Mouse (Mus musculus): Measurements from ENCODE around the gene Haao.

The Haao gene
- long read RNA-seq, experiment 1: 0 reads
- long read RNA-seq, experiment 2: 0 reads

GRCm38 (mm10) chr17:83847815-83848214 is at the start of gene Haao:
Gene Haao (minus strand): TSS chr17:83847963.
- intact Hi-C loops (cut with DNase I): no loop called here

DNA sequence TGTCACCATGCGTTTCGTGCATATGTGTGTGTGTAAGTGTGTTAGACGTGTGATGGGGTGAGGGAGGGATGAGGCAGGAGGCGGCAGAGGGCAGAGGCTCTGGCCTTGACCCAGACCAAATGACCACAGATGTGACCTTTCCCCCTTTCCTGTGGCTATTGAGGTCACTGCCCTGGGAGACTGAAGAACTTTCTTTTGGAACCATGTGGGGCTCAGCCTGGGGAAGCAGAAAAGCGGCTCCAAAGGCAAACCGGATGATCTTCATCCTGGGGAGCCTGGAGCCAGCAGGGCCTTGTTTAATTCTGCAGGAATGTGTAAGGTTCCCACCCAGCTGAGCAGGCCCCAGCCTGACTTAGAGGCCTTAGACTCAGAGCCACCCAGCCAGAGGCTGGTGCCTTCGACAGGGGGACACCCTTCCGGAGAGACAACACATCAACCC is 49.6 kb upstream of the Haao start:
- intact Hi-C loops (cut with DNase I): loop anchor here (10.0 kb wide), 1 partner anchor 117 kb away; no protein-coding TSS in a partner anchor

DNA sequence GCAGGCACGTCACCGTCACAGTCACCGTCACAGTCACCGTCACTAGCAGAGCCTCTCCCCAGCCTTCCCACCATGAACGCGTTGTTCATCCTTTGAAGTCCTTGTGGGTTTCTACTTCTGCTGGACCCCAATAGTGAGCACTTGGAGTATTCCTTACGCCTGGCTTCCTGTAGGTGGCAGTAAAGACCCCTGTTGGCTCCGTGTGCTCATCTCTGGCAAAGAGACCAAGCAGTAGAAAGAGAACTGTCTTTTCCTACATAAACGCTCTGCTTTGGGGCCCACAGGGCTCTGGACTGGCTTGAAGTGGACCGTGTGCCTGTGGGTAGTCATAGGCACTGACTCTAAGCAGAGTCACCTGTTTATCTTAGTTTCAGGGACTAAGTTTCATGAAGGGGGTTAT is 49.0 kb upstream of the Haao start:
- intact Hi-C loops (cut with DNase I): loop anchor here (10.0 kb wide), 1 partner anchor 118 kb away; no protein-coding TSS in a partner anchor

DNA sequence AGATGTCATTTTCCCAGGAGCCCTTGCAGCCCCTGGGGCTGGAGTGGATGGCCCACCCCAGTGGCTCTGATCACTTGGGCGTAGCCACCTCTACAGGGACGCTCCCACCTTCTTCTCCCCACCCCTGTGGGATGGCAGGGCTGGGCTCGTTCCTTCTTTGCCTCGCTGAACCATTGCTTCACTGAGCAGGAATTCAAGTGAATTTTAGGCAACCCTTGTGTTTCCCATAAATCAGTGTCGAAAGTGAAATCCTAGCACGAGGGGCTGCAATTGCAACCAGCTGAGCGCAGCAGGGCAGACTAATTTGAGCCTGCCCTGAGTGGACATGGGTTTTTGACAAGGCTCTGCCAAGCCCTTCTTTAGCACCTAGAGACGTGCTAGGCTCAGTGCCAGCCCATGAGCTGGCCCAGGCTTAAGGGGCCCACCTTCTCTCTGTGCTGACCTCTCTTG is 47.6 kb upstream of the Haao start:
- intact Hi-C loops (cut with DNase I): loop anchor here (10.0 kb wide), 1 partner anchor 119 kb away; no protein-coding TSS in a partner anchor

GRCm38 (mm10) chr17:83893134-83893533 is 45.4 kb upstream of the Haao start:
- intact Hi-C loops (cut with DNase I): loop anchor here (10.0 kb wide), 1 partner anchor 122 kb away; no protein-coding TSS in a partner anchor

- intact Hi-C loops (cut with DNase I): loop anchor here (10.0 kb wide), 1 partner anchor 123 kb away; no protein-coding TSS in a partner anchor
These were observed 44.1 kb upstream of the Haao start for GRCm38 (mm10) chr17:83891864-83892263.

DNA sequence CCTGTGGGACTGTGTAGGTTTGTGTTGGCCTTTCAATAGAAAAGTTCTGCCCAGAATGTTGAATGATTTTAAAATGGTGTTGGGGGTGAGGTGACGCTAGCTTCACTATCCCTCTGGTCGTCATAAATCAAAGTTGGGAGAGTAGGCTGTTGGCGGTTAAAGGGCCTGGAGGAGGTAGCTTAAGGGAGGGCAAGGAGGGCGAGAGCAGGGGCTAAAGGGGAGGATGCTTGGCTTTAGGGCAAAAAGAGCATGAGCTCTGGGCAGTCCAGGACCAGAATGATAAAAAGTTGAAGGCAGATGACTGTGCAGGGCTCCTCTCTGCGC is 42.6 kb upstream of the Haao start:
- intact Hi-C loops (cut with DNase I): loop anchor here (10.0 kb wide), 1 partner anchor 124 kb away; no protein-coding TSS in a partner anchor

- intact Hi-C loops (cut with DNase I): loop anchor here (10.0 kb wide), 1 partner anchor 125 kb away; no protein-coding TSS in a partner anchor
These were observed 42.1 kb upstream of the Haao start for GRCm38 (mm10) chr17:83889691-83890372.

DNA sequence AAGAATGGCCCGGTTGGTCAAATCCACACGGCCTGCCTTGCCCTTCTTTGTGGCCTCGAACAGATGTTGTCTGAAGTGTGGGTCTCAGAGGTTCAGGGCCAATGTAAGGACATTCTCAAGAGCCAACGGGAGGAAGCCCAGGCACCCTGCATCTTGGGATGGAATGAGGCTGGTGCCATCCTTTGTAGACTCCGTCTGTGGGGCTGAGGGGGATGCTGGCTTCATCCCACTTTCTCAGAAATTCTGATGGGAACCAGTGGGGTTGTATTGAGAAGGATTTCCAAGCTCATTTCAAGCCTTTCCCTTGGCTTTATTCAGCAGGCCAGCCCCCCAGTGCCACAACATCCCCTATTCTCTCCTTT is 41.5 kb upstream of the Haao start:
- intact Hi-C loops (cut with DNase I): no loop called here

DNA sequence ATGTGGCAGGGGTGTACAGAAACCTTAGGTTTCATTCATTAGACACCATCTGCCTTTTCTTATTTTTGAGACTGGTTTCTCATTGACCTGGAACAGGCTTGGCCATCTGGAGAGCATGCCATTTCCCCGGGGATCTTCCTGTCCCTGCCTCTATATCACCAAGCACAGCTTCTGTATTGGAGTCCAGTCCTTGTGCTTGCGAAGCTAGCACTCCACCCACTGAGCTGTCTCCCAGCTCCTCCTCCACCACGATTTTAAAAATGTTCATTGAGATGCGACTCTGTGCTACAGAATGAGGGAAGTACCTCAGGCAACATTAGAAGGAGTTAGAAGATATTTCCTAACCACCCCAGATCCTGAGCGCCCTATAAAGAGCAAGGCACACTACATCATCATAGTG is 39.5 kb upstream of the Haao start:
- intact Hi-C loops (cut with DNase I): no loop called here

GRCm38 (mm10) chr17:83886395-83886794 is 38.6 kb upstream of the Haao start:
- intact Hi-C loops (cut with DNase I): no loop called here

GRCm38 (mm10) chr17:83885750-83886149 is 38.0 kb upstream of the Haao start:
- intact Hi-C loops (cut with DNase I): no loop called here

- intact Hi-C loops (cut with DNase I): no loop called here
These were observed 37.3 kb upstream of the Haao start for GRCm38 (mm10) chr17:83885021-83885582.

DNA sequence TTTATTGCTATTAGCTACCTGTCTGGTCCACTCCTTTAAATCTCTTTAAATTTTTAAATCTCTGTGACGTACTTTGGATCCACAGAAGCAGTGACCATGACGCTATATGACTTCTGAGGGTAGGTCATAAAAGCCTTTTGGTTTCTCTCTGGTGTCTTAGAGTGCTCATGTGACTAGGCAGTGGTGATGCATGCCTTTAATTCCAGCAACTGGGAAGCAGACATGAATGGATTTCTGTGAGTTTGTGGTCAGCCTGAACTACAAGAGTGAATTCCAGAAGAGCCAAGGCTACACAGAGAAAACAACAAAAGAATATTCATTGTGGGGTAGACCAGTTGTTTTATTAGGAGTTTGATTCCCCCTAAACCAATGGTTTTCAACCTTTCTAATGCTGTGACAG is 35.0 kb upstream of the Haao start:
- intact Hi-C loops (cut with DNase I): no loop called here

GRCm38 (mm10) chr17:83881071-83881470 is 33.3 kb upstream of the Haao start:
- intact Hi-C loops (cut with DNase I): no loop called here

GRCm38 (mm10) chr17:83880174-83880710 is 32.5 kb upstream of the Haao start:
- intact Hi-C loops (cut with DNase I): no loop called here

- intact Hi-C loops (cut with DNase I): no loop called here
These were observed 31.9 kb upstream of the Haao start for GRCm38 (mm10) chr17:83879631-83880030.

- intact Hi-C loops (cut with DNase I): no loop called here
These were observed 26.8 kb upstream of the Haao start for GRCm38 (mm10) chr17:83874610-83875009.

DNA sequence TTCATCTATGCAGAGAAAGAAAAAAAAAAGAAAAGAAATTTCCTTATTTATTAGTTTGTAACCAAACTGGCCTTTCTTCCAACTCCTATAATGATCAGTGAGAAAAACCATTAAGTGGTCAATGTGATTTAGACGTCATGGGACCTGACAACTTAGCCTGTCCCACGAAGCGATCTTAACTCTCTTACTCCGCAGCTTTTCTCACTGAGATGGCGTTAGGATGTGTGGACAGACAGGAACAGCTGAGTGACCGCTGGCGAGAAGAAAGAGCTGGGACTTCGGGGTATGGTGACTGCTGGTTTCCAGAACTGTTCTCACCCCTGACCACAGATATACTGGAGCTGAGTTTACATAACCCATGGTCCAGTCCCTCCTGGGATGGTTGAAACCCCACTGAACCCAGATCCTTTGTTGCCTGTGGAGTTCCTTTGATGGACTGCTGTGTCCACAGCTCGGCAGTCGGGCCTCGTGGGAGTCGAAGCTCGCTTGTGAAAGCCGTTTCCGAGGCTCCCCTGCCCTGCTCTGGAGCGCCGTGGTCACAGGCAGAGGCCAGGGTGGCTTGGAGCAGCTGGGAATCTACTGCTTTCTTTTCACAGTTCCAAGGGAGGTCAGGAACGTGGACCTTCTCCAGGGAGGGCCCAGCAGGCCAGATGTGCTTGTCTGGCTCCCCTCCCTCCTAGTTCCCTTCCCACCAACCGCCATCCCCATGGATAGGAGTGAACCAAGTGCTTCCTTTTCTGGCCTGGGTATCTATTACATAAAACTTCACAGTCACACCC is 25.8 kb upstream of the Haao start:
- intact Hi-C loops (cut with DNase I): no loop called here

- intact Hi-C loops (cut with DNase I): no loop called here
These were observed 25.1 kb upstream of the Haao start for GRCm38 (mm10) chr17:83872806-83873348.

DNA sequence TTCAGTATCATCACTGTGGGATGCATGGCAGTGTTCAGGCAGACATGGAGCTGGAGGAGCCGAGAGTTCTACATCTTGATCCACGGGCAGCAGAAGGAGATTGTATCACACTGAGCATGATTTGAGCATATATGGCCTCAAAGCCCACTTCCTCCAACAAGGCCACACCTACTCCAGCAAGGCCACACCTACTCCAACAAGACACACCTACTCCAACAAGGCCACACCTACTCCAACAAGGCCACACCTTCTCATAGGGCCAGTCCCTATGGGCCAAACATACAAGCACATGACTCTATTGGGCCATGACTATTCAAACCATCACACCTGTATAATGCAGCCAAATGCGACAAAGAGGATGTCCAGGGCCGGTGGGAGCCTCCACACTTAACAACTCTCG is 23.6 kb upstream of the Haao start:
- intact Hi-C loops (cut with DNase I): no loop called here

Measured in adrenal gland (tissue).